Mouse (Mus musculus): ENCODE results near the gene Ucp2.
A peak's percentile ranks its signal among the peaks of the same experiment; 100 is the strongest.

Gene Ucp2

DNA sequence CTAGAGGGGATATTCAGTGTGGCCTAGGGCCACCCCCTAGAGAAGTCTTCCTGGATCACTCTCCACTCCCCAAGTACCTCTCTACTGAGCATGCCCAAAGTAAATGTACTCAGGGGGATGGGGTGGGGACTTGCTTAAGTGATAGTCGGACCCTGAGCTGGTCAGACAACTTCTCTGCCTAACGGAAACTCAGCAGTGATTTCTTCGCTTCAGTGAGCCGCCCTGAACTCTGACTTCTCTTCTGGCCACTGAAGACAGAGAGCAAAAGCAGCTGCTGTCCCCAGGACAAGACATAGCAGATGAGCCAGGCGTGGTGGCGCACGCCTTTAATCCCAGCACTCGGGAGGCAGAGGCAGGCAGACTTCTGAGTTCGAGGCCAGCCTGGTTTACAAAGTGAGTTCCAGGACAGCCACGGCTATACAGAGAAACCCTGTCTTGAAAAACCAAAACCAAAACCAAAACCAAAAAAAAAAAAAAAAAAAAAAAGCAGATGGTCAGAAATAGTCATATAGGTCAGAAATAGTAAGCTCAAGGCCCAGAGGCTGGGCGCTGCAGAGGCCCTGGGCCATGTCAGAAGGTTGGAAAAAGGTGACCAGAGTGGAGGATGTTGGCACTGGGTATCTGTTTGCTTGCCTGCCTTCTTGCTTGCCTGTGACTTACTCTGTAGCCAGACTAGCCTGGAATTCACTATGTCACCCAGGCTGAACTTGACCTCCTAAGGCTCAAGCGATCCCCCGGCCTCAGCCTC, 11.8 kb downstream of the Ucp2 start:
- no peak for DNase-seq

- DNase-seq = no peak
Observed at GRCm38 (mm10) chr7:100506494-100506893, 13.4 kb downstream of the Ucp2 start.

DNA sequence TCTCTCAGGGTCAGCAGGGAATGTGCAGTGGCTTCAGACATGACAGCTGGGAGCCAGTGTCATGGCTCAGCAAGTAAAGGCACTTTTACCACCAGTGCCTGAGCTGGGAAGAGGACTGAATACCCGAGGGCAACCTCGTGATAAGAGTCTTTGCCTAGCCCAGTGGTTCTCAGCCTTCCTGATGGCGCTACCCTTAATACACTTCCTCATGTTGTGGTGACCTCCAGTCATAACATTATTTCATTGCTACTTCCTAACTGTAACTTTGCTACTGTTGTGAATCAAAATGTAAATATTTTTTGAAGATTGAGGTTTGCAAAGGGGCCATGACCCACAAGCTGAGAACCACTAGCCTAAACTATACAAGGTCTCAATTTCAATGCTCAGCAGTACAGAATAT, 15.5 kb downstream of the Ucp2 start:
- no peak for DNase-seq

DNA sequence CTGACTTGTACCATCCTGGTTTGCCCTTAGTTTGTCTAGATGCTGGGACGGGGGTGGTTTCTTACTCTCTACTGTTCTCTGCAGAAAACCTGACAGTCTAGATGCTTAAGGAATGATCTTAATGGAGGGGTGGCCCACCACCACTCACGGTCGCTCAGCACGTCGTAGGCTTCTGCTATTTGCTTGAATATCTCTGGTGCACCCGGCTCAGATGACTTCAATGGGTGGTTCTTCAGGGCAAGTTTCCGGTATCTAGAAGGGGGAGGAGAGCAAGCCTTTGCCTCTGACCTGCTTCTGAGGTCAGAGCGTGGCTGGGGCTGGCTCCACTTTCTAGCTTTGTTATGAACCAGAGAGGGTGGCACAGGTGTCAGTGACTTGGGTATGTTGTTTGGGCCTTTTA, 18.5 kb downstream of the Ucp2 start:
- DNase-seq = no peak

DNA sequence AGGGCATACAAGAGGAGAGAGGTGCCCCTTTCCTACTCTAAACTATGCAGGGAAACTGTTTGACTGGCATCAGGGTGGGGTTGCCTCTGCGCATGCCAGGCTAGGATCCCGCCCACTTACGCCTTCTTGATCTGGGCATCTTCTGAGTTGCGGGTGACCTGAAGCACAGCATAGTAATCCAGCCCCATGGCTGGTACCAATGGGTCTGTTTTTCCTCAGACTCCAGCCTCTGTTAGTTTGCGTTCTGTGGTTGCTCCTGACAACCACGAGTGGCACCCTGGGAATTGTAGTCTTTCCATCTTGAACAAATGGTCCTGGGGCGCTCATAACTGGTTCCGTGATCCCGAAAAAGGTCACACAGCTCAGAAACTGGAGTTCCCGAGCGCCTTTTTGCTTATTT, 21.4 kb downstream of the Ucp2 start, which contains the start of gene Dnajb13:
Dnajb13 (minus strand) TSS at position 388 of the 400 bp plus-strand sequence.
- DNase-seq = no peak

- no peak for DNase-seq
Observed at GRCm38 (mm10) chr7:100520204-100520603, 27.1 kb downstream of the Ucp2 start.

GRCm38 (mm10) chr7:100520663-100521285, 27.6 kb downstream of the Ucp2 start:
- peak; percentile 82 to 88 for DNase-seq

DNA sequence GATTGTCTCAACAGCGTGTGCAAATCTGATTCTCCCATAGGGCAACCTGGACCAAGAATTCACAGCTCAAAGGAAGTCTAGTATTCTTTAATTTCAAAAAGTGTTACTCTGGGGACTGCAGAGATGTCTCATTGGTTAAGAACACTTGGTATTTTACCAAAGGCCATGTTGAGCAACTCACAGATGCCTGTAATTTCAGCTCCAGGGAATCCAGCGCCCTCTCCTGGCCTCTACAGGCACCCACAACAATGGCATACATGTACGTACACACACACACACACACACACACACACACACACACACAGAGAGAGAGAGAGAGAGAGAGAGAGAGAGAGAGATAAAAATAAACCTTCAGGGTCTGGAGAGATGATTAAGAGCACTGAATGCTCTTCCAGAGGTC, 29.1 kb downstream of the Ucp2 start:
- no peak for DNase-seq

- no peak for DNase-seq
Observed at GRCm38 (mm10) chr7:100524669-100525068, 31.5 kb downstream of the Ucp2 start.

DNA sequence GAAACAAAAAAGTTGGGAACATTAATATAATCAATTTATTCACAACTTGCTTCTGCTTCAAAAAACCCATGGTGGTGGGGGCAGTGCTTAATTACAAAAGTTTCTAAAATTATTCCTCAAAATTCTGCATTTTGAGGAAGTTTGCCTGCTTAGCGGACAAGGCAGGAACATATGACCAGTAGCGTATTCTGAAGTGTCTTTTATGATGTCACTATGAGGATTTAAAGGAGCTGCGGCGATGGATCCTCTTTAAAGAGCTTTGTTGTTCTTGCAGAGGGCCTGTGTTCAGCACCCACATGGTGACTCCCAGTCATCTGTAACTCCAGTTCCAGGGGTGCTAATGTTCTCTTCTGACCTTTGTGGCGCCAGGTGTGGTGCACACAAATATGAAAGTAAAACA, 37.6 kb downstream of the Ucp2 start:
- no peak for DNase-seq

DNA sequence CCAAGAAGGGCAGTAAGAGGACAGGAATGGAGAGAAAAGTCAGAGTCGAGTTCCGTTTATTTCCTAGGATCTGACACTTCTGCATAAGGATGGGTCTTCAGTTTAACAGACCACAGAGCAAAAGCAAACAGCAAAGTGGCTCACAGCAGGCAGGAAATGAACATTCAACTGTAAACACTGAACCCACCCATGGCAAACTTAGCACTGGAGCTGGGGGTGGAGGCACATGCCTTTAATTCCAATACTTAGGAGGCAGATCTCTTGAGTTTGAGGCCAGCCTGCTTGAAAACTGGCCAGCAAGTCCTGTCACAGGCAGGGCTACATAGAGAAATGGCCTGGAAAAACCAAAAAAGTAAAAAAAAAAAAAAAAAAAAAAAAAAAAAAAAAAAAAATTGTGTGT, 40.4 kb downstream of the Ucp2 start:
- no peak for DNase-seq

- DNase-seq = no peak
Observed at GRCm38 (mm10) chr7:100534216-100534615, 41.1 kb downstream of the Ucp2 start.

DNA sequence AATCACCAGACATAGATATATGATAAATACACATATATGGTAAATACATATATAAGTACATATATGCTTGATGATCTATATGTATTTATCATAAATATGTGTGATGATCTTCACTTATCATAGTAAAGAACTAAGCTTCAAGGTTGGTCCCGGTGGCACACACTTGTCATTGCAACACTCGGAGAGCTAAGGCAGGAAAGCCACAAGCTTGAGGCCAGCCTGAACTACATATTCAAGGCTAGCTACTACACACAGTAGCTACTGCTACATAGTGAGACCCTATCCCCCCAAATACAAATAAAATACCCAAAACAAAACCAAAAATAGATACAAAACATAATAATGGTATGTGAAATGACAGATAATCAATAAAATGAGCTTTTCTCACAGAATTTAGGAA, 42.7 kb downstream of the Ucp2 start:
- no peak for DNase-seq

GRCm38 (mm10) chr7:100536804-100537518, 43.8 kb downstream of the Ucp2 start, which contains the start of gene Coa4:
TSS of gene Coa4 (plus strand) at chr7:100537071.
- peak; percentile 89 to 90 for DNase-seq

- DNase-seq = no peak
Observed at GRCm38 (mm10) chr7:100537519-100537902, 44.4 kb downstream of the Ucp2 start.

DNA sequence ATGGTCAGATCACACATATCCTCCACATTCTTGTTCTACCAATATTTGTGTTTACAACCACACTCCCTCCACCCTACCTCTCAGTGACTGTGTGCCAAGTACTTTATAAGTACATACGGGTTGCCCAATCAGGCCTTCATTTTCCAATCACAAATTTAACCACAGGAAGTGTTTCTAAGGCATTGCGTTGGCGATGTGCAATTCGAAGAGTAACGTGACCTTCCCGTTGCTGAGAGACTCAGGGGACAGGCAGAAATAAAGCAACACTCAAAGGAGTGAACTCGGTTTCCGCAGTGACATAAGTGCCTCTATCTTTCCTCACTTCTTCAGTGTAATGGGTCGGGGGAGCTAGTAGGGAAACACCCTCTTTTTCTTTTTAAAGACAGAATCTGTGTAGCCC, 46.4 kb downstream of the Ucp2 start:
- no peak for DNase-seq

GRCm38 (mm10) chr7:100544437-100544836, 51.3 kb downstream of the Ucp2 start:
- no peak for DNase-seq

DNA sequence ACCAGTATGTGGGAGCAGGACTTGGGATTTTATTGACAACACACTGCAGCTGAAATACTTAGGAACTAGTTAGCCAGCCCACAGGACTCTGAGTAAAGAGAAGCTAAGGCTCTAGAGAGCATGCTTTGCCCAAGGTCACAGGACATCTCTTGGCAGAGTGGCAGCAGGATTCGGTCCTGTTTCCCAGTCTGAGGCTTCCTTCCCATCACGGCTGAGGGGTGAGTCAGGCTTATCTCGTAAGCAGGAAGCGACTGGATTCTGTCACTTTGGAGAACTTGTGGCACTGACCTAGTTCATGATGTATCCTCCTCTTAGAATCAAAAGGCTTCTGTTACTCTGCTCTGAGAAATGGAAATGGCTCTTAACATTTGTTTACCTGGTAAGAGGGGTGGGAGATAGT, 54.5 kb downstream of the Ucp2 start:
- no peak for DNase-seq

DNA sequence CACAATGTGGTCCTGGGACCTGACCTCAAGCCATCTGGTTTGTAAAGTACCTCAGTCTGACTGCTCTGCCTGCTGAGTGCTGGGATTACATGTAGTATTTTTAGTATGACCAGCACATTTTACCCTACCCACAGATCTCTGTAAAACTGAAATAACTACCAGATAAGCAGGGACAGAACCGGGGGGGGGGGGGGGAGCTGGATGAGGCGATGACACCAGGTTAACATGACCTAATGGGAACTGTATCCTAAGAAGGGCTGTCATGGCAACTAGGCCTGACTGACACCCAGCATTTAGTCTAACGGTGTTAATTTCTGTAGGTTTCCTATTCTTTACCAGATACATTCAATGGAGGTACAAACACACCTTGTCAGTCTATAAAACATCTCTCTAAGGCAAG, 56.7 kb downstream of the Ucp2 start:
- no peak for DNase-seq

DNA sequence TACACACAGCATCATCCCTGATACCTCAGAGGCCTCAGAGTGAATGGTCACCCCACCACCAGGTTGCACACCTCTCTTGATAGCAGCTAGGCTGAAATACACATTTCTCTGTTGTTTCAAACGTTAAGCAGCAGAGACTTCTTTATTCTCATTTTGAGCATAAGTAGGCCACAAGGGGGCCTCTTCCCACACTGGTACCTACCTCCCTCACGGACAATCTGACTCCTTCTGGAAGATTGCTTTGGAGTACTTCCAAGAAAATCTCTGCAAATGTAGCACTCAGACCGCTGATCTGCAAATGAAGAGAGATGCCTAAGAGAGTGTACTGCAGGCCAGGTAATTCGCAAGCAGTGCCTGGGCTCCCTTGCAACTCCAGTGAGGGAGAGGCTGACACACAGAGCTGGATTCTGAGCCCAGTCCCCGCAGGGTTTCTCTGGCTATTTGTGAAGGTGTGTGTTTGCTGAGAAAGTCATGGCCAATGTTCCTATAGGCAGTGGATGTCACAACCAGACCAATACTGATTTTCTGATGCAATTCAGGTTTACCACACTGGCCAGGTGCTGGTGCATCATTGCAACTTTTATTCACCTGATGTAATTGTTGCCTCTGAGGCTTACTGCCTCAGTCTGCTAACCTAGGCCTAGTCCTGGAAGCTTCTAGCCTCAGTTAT, 57.3 kb downstream of the Ucp2 start:
- peak; percentile 57 to 63 for DNase-seq

Measured in cerebellum, adult 18-20 months (tissue).